Mouse (Mus musculus) MEL (cell line): ENCODE results near the gene Gm29776. TPM values are rescaled to one million over a fixed set of nuclear protein-coding genes. Genes with fewer than 3 reads are reported as not detected.

Source experiments
- DNase-seq: peaks from one replicate; pipeline ENCODE4 v3.0.0; 2011; ENCODE audit warnings: low read depth, low spot score
- H3K27ac ChIP-seq: 2 replicates; pipeline ENCODE4 v1.5.1; 2012; ENCODE audit warnings: low read depth, mild to moderate bottlenecking, control low read depth, low read length, moderate library complexity; ENCODE audit not compliant: control insufficient read depth
- H3K27me3 ChIP-seq, 2 experiments: fragments of 150-350 bp in 1 of 2; sonication (generic) in 1 of 2; 2 replicates each; pipeline ENCODE4 v1.6.1; 2012; ENCODE audit warnings: low read length in 2 of 2, mild to moderate bottlenecking in 2 of 2, improper control_type of control experiment in 1 of 2, moderate library complexity in 1 of 2; ENCODE audit not compliant: insufficient read depth in 2 of 2, control insufficient read depth in 1 of 2
- H3K36me3 ChIP-seq, 2 experiments: 2 replicates each; pipeline ENCODE4 v1.6.1; 2012 to 2014; ENCODE audit warnings: low read length in 2 of 2, improper control_type of control experiment in 1 of 2, inconsistent platforms in 1 of 2, mild to moderate bottlenecking in 1 of 2; ENCODE audit not compliant: insufficient read depth in 2 of 2, control insufficient read depth in 1 of 2
- H3K4me1 ChIP-seq, 2 experiments: fragments of 150-350 bp in 1 of 2; sonication (generic) in 1 of 2; 2 replicates each; pipeline ENCODE4 v1.6.1; 2012; ENCODE audit warnings: low read length in 2 of 2, improper control_type of control experiment in 1 of 2, mild to moderate bottlenecking in 1 of 2; ENCODE audit not compliant: insufficient read depth in 2 of 2, control insufficient read depth in 1 of 2
- H3K4me3 ChIP-seq, 2 experiments: fragments of 150-350 bp in 1 of 2; sonication (generic) in 1 of 2; 2 replicates each; pipeline ENCODE4 v1.5.1; 2012; ENCODE audit warnings: low read depth in 2 of 2, low read length in 2 of 2, mild to moderate bottlenecking in 2 of 2, moderate library complexity in 2 of 2, control low read depth in 1 of 2, improper control_type of control experiment in 1 of 2; ENCODE audit not compliant: control insufficient read depth in 1 of 2, insufficient read depth in 1 of 2
- H3K79me2 ChIP-seq: 2 replicates; pipeline ENCODE4 v1.6.1; 2012; ENCODE audit warnings: mild to moderate bottlenecking, low read length, moderate library complexity; ENCODE audit not compliant: control insufficient read depth, poor library complexity, insufficient read depth
- H3K9ac ChIP-seq: 2 replicates; pipeline ENCODE4 v1.6.1; 2012; ENCODE audit warnings: low read depth, mild to moderate bottlenecking, control low read depth, low read length, moderate library complexity; ENCODE audit not compliant: control insufficient read depth, poor library complexity, severe bottlenecking
- H3K9me3 ChIP-seq: fragments of 150-350 bp; sonication (generic); replicated peaks from 2 replicates; pipeline ENCODE4 v1.6.1; 2012; ENCODE audit warnings: mild to moderate bottlenecking, low read length, improper control_type of control experiment, moderate library complexity; ENCODE audit not compliant: insufficient read depth
- EP300 ChIP-seq, 2 experiments: IDR thresholded peaks; 2 replicates each; pipeline ENCODE4 v1.6.1; 2011; ENCODE audit warnings: improper control_type of control experiment in 2 of 2, low read length in 2 of 2, low read depth in 1 of 2, mild to moderate bottlenecking in 1 of 2
- GABPA ChIP-seq: IDR thresholded peaks from 2 replicates; pipeline ENCODE4 v1.6.1; 2012; ENCODE audit warnings: low read depth, mild to moderate bottlenecking, inconsistent platforms, low read length, improper control_type of control experiment, moderate library complexity
- JUND ChIP-seq: IDR thresholded peaks from 2 replicates; pipeline ENCODE4 v1.6.1; 2011; ENCODE audit warnings: low read depth, mild to moderate bottlenecking, improper control_type of control experiment, low read length
- MAFK ChIP-seq: IDR thresholded peaks from 2 replicates; pipeline ENCODE4 v1.6.1; 2011; ENCODE audit warnings: low read depth, mild to moderate bottlenecking, low read length, improper control_type of control experiment, borderline replicate concordance
- MEF2A ChIP-seq: IDR thresholded peaks from 2 replicates; pipeline ENCODE4 v1.6.1; 2014; ENCODE audit warnings: low read depth, mild to moderate bottlenecking, inconsistent platforms, low read length, improper control_type of control experiment; ENCODE audit not compliant: poor library complexity, insufficient replicate concordance, severe bottlenecking; ENCODE audit errors: extremely low read depth
- MYB ChIP-seq: IDR thresholded peaks from 2 replicates; pipeline ENCODE4 v1.6.1; 2011; ENCODE audit warnings: mild to moderate bottlenecking, low read depth, low read length, improper control_type of control experiment
- MYC ChIP-seq: IDR thresholded peaks from 2 replicates; pipeline ENCODE4 v1.6.1; 2011; ENCODE audit warnings: low read depth, mild to moderate bottlenecking, low read length, improper control_type of control experiment, moderate library complexity
- NELFE ChIP-seq: IDR thresholded peaks from 2 replicates; pipeline ENCODE4 v1.6.1; 2011; ENCODE audit warnings: low read depth, low read length, improper control_type of control experiment
- NRF1 ChIP-seq: IDR thresholded peaks from 2 replicates; pipeline ENCODE4 v1.6.1; 2014; ENCODE audit warnings: low read depth, mild to moderate bottlenecking, inconsistent platforms, low read length, improper control_type of control experiment, moderate library complexity; ENCODE audit not compliant: poor library complexity, insufficient read depth, severe bottlenecking
- POLR2A ChIP-seq, 2 experiments: IDR thresholded peaks; 2 replicates each; pipeline ENCODE4 v1.6.1; 2011 to 2012; ENCODE audit warnings: low read length in 2 of 2, mild to moderate bottlenecking in 2 of 2, control low read depth in 1 of 2, improper control_type of control experiment in 1 of 2, low read depth in 1 of 2, moderate library complexity in 1 of 2; ENCODE audit not compliant: control insufficient read depth in 1 of 2, insufficient read depth in 1 of 2, poor library complexity in 1 of 2
- POLR2AphosphoS5 ChIP-seq: IDR thresholded peaks from 2 replicates; pipeline ENCODE4 v1.6.1; 2012; ENCODE audit warnings: low read depth, borderline replicate concordance, mild to moderate bottlenecking, inconsistent platforms, low read length, moderate library complexity, mixed read lengths
- TAL1 ChIP-seq: IDR thresholded peaks from 2 replicates; pipeline ENCODE4 v1.6.1; 2012; ENCODE audit warnings: mild to moderate bottlenecking, inconsistent platforms, low read length, moderate library complexity, mixed read lengths
- TBP ChIP-seq: IDR thresholded peaks from 2 replicates; pipeline ENCODE4 v1.8.0; 2011; ENCODE audit warnings: low read depth, low read length, improper control_type of control experiment
- USF1 ChIP-seq: IDR thresholded peaks from 2 replicates; pipeline ENCODE4 v1.6.1; 2014; ENCODE audit warnings: low read depth, mild to moderate bottlenecking, inconsistent platforms, low read length, improper control_type of control experiment, moderate library complexity
- USF2 ChIP-seq, 2 experiments: IDR thresholded peaks; 2 replicates each; pipeline ENCODE4 v1.6.1; 2011 to 2012; ENCODE audit warnings: improper control_type of control experiment in 2 of 2, low read length in 2 of 2, borderline replicate concordance in 1 of 2, inconsistent platforms in 1 of 2, low read depth in 1 of 2, mild to moderate bottlenecking in 1 of 2; ENCODE audit not compliant: insufficient read depth in 1 of 2
- ZKSCAN1 ChIP-seq: IDR thresholded peaks from 2 replicates; pipeline ENCODE4 v1.6.1; 2012; ENCODE audit warnings: low read depth, mild to moderate bottlenecking, inconsistent platforms, low read length, improper control_type of control experiment, moderate library complexity
- polyA plus RNA-seq, 2 experiments: library from polyadenylated mRNA; stranded (reverse) in 1 of 2; unstranded in 1 of 2; fragments of >175 nt in 1 of 2; fragments of >200 nt in 1 of 2; gene quantifications; 2 replicates each; pipeline versions ENCODE4 v1.2.1 to v1.2.4; 2012; ENCODE audit warnings: low replicate concordance in 2 of 2, low read depth in 1 of 2; ENCODE audit not compliant: insufficient read length in 2 of 2, insufficient read depth in 1 of 2, missing spikeins in 1 of 2
- total RNA-seq: library from RNA; depleted of rRNA; stranded (reverse); fragments of 300-350 nt; gene quantifications from 2 replicates; pipeline ENCODE4 v1.2.3, GENCODE M21; 2012

Gm29776 gene
- total and polyA plus RNA-seq, 3 experiments, result not detected

DNA sequence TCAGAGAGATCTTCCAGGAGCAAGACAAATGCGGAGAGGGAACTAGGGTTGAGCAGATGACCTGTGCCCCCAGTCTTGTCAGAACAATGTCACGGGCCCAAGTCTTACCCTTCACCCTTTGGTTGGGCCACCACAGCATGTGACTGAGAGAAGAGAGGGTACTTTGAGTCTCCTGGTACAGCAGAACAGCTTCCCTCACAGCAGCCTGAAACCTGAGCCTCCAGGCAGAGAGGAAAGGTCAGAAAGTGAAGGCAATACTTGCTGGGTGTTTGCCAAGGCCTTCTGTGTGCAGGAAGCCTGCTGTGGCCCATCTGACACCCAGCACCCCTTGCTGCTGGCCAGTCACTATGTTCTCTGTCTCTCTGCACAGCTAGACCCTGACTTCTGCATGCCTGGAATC lies 43.7 kb upstream of the Gm29776 start:
- H3K9me3 ChIP-seq, result no peaks in the 10 kb centered on the region
- H3K4me1 ChIP-seq, result peaks cover 6 to 17% of the 10 kb centered on the region in 2 experiments
- DNase-seq, result no peak
- H3K27ac ChIP-seq, result no peak overlapping the region
- no peak overlapping the region for H3K4me3 ChIP-seq
- H3K79me2 ChIP-seq, result no peaks in the 10 kb centered on the region
- H3K36me3 ChIP-seq, result peaks cover 0 to 17% of the 10 kb centered on the region in 2 experiments; a peak in 2 of 4 replicates
- H3K27me3 ChIP-seq, result no peaks in the 10 kb centered on the region; a peak in 1 of 4 replicates
- no peak for TF ChIP-seq MAFK
- TF ChIP-seq EP300 (IDR thresholded peaks at IDR 0.05; ENCODE audit: low read depth in 1 of 2, low read length in 2 of 2), result no peak
- TF ChIP-seq POLR2AphosphoS5, result no peak
- no peak for TF ChIP-seq ZKSCAN1
- no peak for TF ChIP-seq NRF1
- no peak for TF ChIP-seq MYB
- TF ChIP-seq USF2 (IDR thresholded peaks at IDR 0.05; ENCODE audit: borderline replicate concordance in 1 of 2, insufficient read depth in 1 of 2, low read depth in 1 of 2, low read length in 2 of 2), result no peak
- no peak for TF ChIP-seq MYC
- no peak for TF ChIP-seq JUND
- TF ChIP-seq, all 39 proteins: peak for 0
- no peak overlapping the region for H3K9ac ChIP-seq

DNA sequence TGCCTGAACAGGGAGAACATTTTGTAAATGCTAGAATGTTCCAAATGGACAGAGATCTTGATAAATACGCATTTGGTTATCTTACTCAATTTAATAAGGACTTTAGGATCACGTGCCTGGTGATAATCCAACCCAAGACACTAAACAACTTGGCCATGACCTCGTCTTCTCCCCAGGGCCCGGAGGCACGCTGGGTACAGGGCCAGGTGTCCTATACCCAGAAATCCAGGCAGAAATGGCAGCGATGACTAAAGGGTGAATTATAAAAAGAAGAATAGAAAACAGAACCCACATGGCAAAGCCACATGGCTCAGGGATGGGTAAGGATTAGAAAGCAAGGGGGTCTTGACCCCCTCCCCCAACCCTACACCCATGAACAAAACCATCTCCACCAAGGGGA lies 43.1 kb upstream of the Gm29776 start:
- no peak overlapping the region for H3K27ac ChIP-seq
- H3K79me2 ChIP-seq, result no peaks in the 10 kb centered on the region
- TF ChIP-seq GABPA, result no peak
- TF ChIP-seq TBP, result no peak
- TF ChIP-seq TAL1, result no peak
- no peak for TF ChIP-seq NELFE
- TF ChIP-seq JUND, result no peak
- no peak for TF ChIP-seq USF1
- TF ChIP-seq USF2 (IDR thresholded peaks at IDR 0.05; ENCODE audit: borderline replicate concordance in 1 of 2, insufficient read depth in 1 of 2, low read depth in 1 of 2, low read length in 2 of 2), result no peak
- TF ChIP-seq POLR2A (IDR thresholded peaks at IDR 0.05; ENCODE audit: control insufficient read depth in 1 of 2, insufficient read depth in 1 of 2, low read depth in 1 of 2, low read length in 2 of 2, poor library complexity in 1 of 2), result no peak
- TF ChIP-seq MEF2A, result no peak
- TF ChIP-seq, all 39 proteins: peak for 0
- Histone ChIP-seq H3K9ac (no peak overlapping the region), H3K27me3 (no peaks in the 10 kb centered on the region; a peak in 1 of 4 replicates), H3K4me1 (peaks cover 6 to 17% of the 10 kb centered on the region in 2 experiments), H3K4me3 (no peak overlapping the region), H3K9me3 (no peaks in the 10 kb centered on the region), H3K36me3 (peaks cover 0 to 17% of the 10 kb centered on the region in 2 experiments; a peak in 2 of 4 replicates)
- no peak for DNase-seq
